Mouse (Mus musculus) stomach, postnatal 0 days (tissue): ENCODE data around the gene Gimap8. TPM values are rescaled to one million over a fixed set of nuclear protein-coding genes. Genes with fewer than 3 reads are reported as not detected.

Source experiments
- ATAC-seq: fragments of 200-750 bp; cut with Nextera tagmentation; 2 replicates; pipeline ENCODE4 v1.8.0; 2017; ENCODE audit not compliant: low FRiP score, low TSS enrichment
- DNase-seq: peaks from one replicate; pipeline ENCODE4 v3.0.0-alpha.2; 2016; ENCODE audit warnings: low spot score
- H3K27ac ChIP-seq: fragments of 300-500 bp; sonication (generic); replicated peaks from 2 replicates; pipeline ENCODE4 v1.5.1; 2014; ENCODE audit warnings: mild to moderate bottlenecking, control low read depth
- H3K27me3 ChIP-seq: fragments of 300-500 bp; sonication (generic); 2 replicates; pipeline ENCODE4 v1.6.1; 2014; ENCODE audit warnings: low read length; ENCODE audit not compliant: control insufficient read depth, insufficient read depth
- H3K36me3 ChIP-seq: fragments of 300-500 bp; sonication (generic); 2 replicates; pipeline ENCODE4 v1.6.1; 2014; ENCODE audit warnings: low read length, mixed read lengths; ENCODE audit not compliant: control insufficient read depth, insufficient read depth
- H3K4me1 ChIP-seq: fragments of 300-500 bp; sonication (generic); replicated peaks from 2 replicates; pipeline ENCODE4 v1.6.1; 2014; ENCODE audit warnings: antibody characterized with exemption; ENCODE audit not compliant: control insufficient read depth, insufficient read depth
- H3K4me2 ChIP-seq: fragments of 300-500 bp; sonication (generic); replicated peaks from 2 replicates; pipeline ENCODE4 v1.6.1; 2014; ENCODE audit warnings: low read depth, mild to moderate bottlenecking, control low read depth, moderate library complexity
- H3K4me3 ChIP-seq: fragments of 300-500 bp; sonication (generic); 2 replicates; pipeline ENCODE4 v1.5.1; 2014; ENCODE audit warnings: low read depth, low read length, control low read depth
- H3K9ac ChIP-seq: fragments of 300-500 bp; sonication (generic); 2 replicates; pipeline ENCODE4 v1.6.1; 2014; ENCODE audit warnings: mild to moderate bottlenecking, low read length, control low read depth, mixed read lengths
- H3K9me3 ChIP-seq: fragments of 300-500 bp; sonication (generic); 2 replicates; pipeline ENCODE4 v1.6.1; 2016; ENCODE audit warnings: low read length; ENCODE audit not compliant: control insufficient read depth
- CTCF ChIP-seq: IDR thresholded peaks from 2 replicates; pipeline ENCODE4 v1.5.1; 2016; ENCODE audit warnings: antibody characterized with exemption, low read depth, mild to moderate bottlenecking, moderate library complexity
- EP300 ChIP-seq: optimal IDR thresholded peaks from 2 replicates; pipeline ENCODE3; 2016; ENCODE audit warnings: antibody characterized with exemption
- WGBS: fragments of 180-500 bp; shearing (Covaris S2); extraction: QIAGEN DNeasy Blood & Tissue Kit; methylation state at CpG from one replicate; pipeline ENCODE4 v1.1.7; 2014; 5-methylcytosine and 5-hydroxymethylcytosine counted together
- polyA plus RNA-seq: library from polyadenylated mRNA; unstranded; fragments of >200 nt; fragmentation: Nextera tagmentation; extraction: Ambion mirVana; gene quantifications from 2 replicates; pipeline ENCODE4 v1.2.1, GENCODE M21; 2015

Gene Gimap8
- polyA plus RNA-seq, 1 experiment from 2014 or later, result 0.74 TPM

- Histone ChIP-seq H3K4me1 (peaks cover 8% of the 10 kb centered on the region; the same call in 1 of the 2 replicates), H3K36me3 (no peaks in the 10 kb centered on the region), H3K9ac (peak within 1 kb of the TSS; percentile 53), H3K27me3 (no peaks in the 10 kb centered on the region), H3K9me3 (no peaks in the 10 kb centered on the region), H3K4me3 (peak within 1 kb of the TSS; percentile 47), H3K4me2 (peak within 1 kb of the TSS; percentile 80), H3K27ac (no peak within 1 kb of the TSS)
- no peak for TF ChIP-seq EP300
- TF ChIP-seq CTCF, result no peak
- no peak for DNase-seq
- 41% methylated on average over 8 of the region's 8 CpGs for WGBS
- no peak for ATAC-seq
These were observed 20.6 kb upstream of the Gimap8 start, which contains the start of gene AI854703 for GRCm38 (mm10) chr6:48626464-48626863. Gene AI854703 (plus strand): TSS chr6:48626764.

GRCm38 (mm10) chr6:48626984-48627383 is 20.1 kb upstream of the Gimap8 start:
- H3K4me1 ChIP-seq, result peaks cover 8% of the 10 kb centered on the region; the same call in 1 of the 2 replicates
- DNase-seq (peak; percentile 47), ATAC-seq (peak; percentile 28; the same call in 1 of the 2 replicates)
- no peaks in the 10 kb centered on the region for H3K36me3 ChIP-seq
- no peaks in the 10 kb centered on the region for H3K9me3 ChIP-seq
- peak overlapping the region; percentile 53 for H3K9ac ChIP-seq
- H3K27ac ChIP-seq, result no peak overlapping the region
- H3K4me3 ChIP-seq, result peak overlapping the region; percentile 47
- peak overlapping the region; percentile 80 for H3K4me2 ChIP-seq
- under 1% methylated on average over 32 of the region's 32 CpGs for WGBS
- H3K27me3 ChIP-seq, result no peaks in the 10 kb centered on the region
- 0 out of 2 replicates have a peak, but pooled peaks have one; percentile 34 for TF ChIP-seq CTCF
- no peak for TF ChIP-seq EP300

- Histone ChIP-seq H3K9me3 (no peaks in the 10 kb centered on the region), H3K4me3 (peak overlapping the region; percentile 47), H3K27ac (no peak overlapping the region), H3K4me2 (peak overlapping the region; percentile 80), H3K9ac (peak overlapping the region; percentile 53), H3K36me3 (no peaks in the 10 kb centered on the region), H3K4me1 (peaks cover 8% of the 10 kb centered on the region; the same call in 1 of the 2 replicates), H3K27me3 (no peaks in the 10 kb centered on the region)
- no peak for TF ChIP-seq EP300
- DNase-seq (no peak), ATAC-seq (no peak)
- 2% methylated on average over 7 of the region's 7 CpGs for WGBS
These were observed 19.5 kb upstream of the Gimap8 start for GRCm38 (mm10) chr6:48627511-48627924.

DNA sequence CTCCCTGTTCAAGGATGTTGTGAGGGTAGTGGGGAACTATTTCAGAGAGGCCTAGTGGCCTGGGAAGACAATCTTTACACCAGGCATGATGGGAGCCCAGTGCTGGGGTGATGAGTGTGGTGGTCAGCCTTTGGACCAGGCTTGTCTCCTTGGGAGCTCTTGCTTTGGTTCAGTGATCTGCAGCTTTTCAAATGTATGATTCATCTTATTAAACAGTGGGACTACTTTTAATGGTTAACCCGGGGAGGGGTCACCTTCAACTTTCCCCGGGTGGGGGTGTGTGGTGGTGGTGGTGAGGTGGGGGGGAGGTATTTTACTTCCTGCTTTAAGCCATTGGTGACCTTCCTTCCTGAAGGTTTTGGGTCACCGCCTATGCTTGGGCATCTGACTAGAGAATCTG is 18.7 kb upstream of the Gimap8 start:
- DNase-seq, result no peak
- Histone ChIP-seq H3K9me3 (no peaks in the 10 kb centered on the region), H3K4me3 (no peak overlapping the region), H3K27ac (no peak overlapping the region), H3K4me2 (no peak overlapping the region), H3K27me3 (no peaks in the 10 kb centered on the region), H3K4me1 (peaks cover 8% of the 10 kb centered on the region; the same call in 1 of the 2 replicates), H3K9ac (no peak overlapping the region), H3K36me3 (no peaks in the 10 kb centered on the region)
- ATAC-seq, result no peak
- WGBS, result 72% methylated on average over 3 of the region's 3 CpGs
- no peak for TF ChIP-seq CTCF

- peak overlapping the region; percentile 47; the same call in 1 of the 2 replicates for H3K9ac ChIP-seq
- DNase-seq, result no peak
- TF ChIP-seq CTCF, result no peak
- no peak for TF ChIP-seq EP300
These were observed 18.0 kb upstream of the Gimap8 start for GRCm38 (mm10) chr6:48628808-48629660.

GRCm38 (mm10) chr6:48629661-48630034 is 17.4 kb upstream of the Gimap8 start:
- TF ChIP-seq EP300 (no peak), CTCF (no peak)

More at GRCm38 (mm10) chr6:48628808-48629660, 18.0 kb upstream of the Gimap8 start:
- no peaks in the 10 kb centered on the region for H3K36me3 ChIP-seq
- no peak overlapping the region for H3K27ac ChIP-seq
- no peaks in the 10 kb centered on the region for H3K27me3 ChIP-seq
- peaks cover 8% of the 10 kb centered on the region; the same call in 1 of the 2 replicates for H3K4me1 ChIP-seq
- H3K4me2 ChIP-seq, result peak overlapping the region; percentile 68
- 8% methylated on average over 54 of the region's 54 CpGs for WGBS
- peak overlapping the region; percentile 36 for H3K4me3 ChIP-seq
- ATAC-seq, result peak; percentile 19; the same call in 1 of the 2 replicates
- no peaks in the 10 kb centered on the region for H3K9me3 ChIP-seq

More at GRCm38 (mm10) chr6:48629661-48630034, 17.4 kb upstream of the Gimap8 start:
- ATAC-seq (peak; percentile 23; the same call in 1 of the 2 replicates), DNase-seq (no peak)
- no peak overlapping the region for H3K27ac ChIP-seq
- no peaks in the 10 kb centered on the region for H3K9me3 ChIP-seq
- WGBS, result 17% methylated on average over 13 of the region's 13 CpGs
- peak overlapping the region; percentile 68 for H3K4me2 ChIP-seq
- peak overlapping the region; percentile 47; the same call in 1 of the 2 replicates for H3K9ac ChIP-seq
- no peaks in the 10 kb centered on the region for H3K27me3 ChIP-seq
- peaks cover 8% of the 10 kb centered on the region; the same call in 1 of the 2 replicates for H3K4me1 ChIP-seq
- H3K4me3 ChIP-seq, result peak overlapping the region; percentile 36
- no peaks in the 10 kb centered on the region for H3K36me3 ChIP-seq
